Mouse (Mus musculus) small intestine, adult 2 months (tissue): ENCODE data around the gene Ier2.

Source experiments
- CTCF ChIP-seq: fragments of 200-500 bp; IDR thresholded peaks from 2 replicates; pipeline ENCODE4 v1.5.1; 2012; ENCODE audit warnings: low read depth, mild to moderate bottlenecking, control low read depth, inconsistent platforms, low read length, moderate library complexity, mixed read lengths; ENCODE audit not compliant: insufficient replicate concordance, insufficient read length; ENCODE audit errors: extremely low read depth
- POLR2A ChIP-seq: fragments of 200-500 bp; IDR thresholded peaks from 2 replicates; pipeline ENCODE4 v1.6.1; 2012; ENCODE audit warnings: low read depth, mild to moderate bottlenecking, control low read depth, inconsistent platforms, low read length, moderate library complexity

DNA sequence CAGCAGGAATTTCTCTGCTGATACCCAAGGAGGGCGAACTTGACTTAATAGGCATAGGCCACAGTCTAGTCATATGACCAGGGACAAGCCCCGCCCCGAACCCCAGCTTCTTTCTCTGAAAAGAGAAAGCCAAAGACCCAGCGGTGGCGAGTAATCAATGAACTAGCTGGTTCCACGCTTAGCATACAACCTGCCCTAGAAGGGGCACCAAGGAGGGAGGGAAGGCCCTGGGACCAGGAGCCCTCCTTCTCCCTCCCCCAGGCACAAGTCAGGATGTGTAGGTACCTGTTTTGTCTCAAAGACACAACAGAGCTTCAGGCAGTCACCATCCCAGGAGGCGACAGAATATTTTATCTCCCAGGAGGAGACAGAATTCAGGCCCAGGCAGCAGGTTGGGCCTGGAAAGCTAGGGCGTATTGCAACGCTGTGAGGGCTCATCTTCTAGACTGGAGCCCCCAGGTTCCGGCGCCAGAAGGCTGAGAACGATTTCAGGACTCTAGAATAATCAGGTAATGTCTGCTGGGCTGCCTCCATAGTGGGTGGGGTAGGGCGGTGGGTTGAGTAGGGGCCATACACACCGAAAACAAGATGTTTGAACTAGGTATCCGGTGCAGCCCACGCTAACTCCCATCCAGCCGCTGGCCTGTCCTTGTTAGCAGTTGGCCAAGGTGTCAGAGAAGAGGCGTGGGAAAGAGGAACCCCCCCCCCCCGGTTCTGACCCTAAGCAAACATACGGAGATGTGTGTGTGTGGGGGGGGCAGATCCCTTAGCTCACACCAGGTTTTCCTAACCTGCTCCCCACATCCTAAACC is 23.7 kb upstream of the Ier2 start, which contains the start of gene Trmt1:
- TF ChIP-seq CTCF = no peak
- TF ChIP-seq POLR2A = no peak
